Mouse (Mus musculus): ENCODE measurements around the gene Il21. TPM values are rescaled to one million over a fixed set of nuclear protein-coding genes. Genes with fewer than 3 reads are reported as not detected.

Il21 gene
- total RNA-seq (2021), result not detected
- not detected in 2 replicates for polyA plus RNA-seq (2012; rRNA removed)
- long read RNA-seq, result 0 reads

- DNase-seq, result no peak
These were observed at the start of gene Il21 for GRCm38 (mm10) chr3:37232586-37233222. Gene Il21 (minus strand): TSS chr3:37232636.

- no peak for DNase-seq
These were observed 48.4 kb upstream of the Il21 start for GRCm38 (mm10) chr3:37280871-37281270.

GRCm38 (mm10) chr3:37280221-37280620, 47.8 kb upstream of the Il21 start:
- DNase-seq, result no peak

GRCm38 (mm10) chr3:37274661-37275060, 42.2 kb upstream of the Il21 start:
- DNase-seq, result no peak

- DNase-seq, result no peak
These were observed 40.7 kb upstream of the Il21 start for GRCm38 (mm10) chr3:37273092-37273491.

- DNase-seq, result peak; percentile 38
These were observed 38.8 kb upstream of the Il21 start for GRCm38 (mm10) chr3:37271209-37271608.

- no peak for DNase-seq
These were observed 37.5 kb upstream of the Il21 start for GRCm38 (mm10) chr3:37269926-37270325.

GRCm38 (mm10) chr3:37268338-37268737, 35.9 kb upstream of the Il21 start:
- no peak for DNase-seq

GRCm38 (mm10) chr3:37259331-37259999, 27.0 kb upstream of the Il21 start:
- no peak for DNase-seq

- no peak for DNase-seq
These were observed 25.3 kb upstream of the Il21 start for GRCm38 (mm10) chr3:37257776-37258175.

GRCm38 (mm10) chr3:37250967-37251366, 18.5 kb upstream of the Il21 start:
- no peak for DNase-seq

GRCm38 (mm10) chr3:37235025-37235424, 2.6 kb upstream of the Il21 start:
- no peak for DNase-seq

- no peak for DNase-seq
These were observed 1.3 kb downstream of the Il21 start for GRCm38 (mm10) chr3:37231153-37231552.

GRCm38 (mm10) chr3:37229082-37229829, 3.2 kb downstream of the Il21 start:
- no peak for DNase-seq

- no peak for DNase-seq
These were observed 7.3 kb downstream of the Il21 start for GRCm38 (mm10) chr3:37225124-37225523.

GRCm38 (mm10) chr3:37219071-37219470, 13.4 kb downstream of the Il21 start:
- DNase-seq, result no peak

- no peak for DNase-seq
These were observed 27.1 kb downstream of the Il21 start for GRCm38 (mm10) chr3:37205226-37205800.

GRCm38 (mm10) chr3:37204556-37204955, 27.9 kb downstream of the Il21 start:
- peak; percentile 28 for DNase-seq

GRCm38 (mm10) chr3:37203984-37204428, 28.4 kb downstream of the Il21 start:
- peak; percentile 83 for DNase-seq

GRCm38 (mm10) chr3:37202856-37203255, 29.6 kb downstream of the Il21 start:
- DNase-seq, result no peak

GRCm38 (mm10) chr3:37201122-37201916, 31.1 kb downstream of the Il21 start:
- DNase-seq, result no peak

GRCm38 (mm10) chr3:37198302-37198701, 34.1 kb downstream of the Il21 start:
- no peak for DNase-seq
